Mouse (Mus musculus) hindbrain, embryonic 12.5 days (tissue): Measurements from ENCODE around the gene Zbed4. TPM values are rescaled to one million over a fixed set of nuclear protein-coding genes. Genes with fewer than 3 reads are reported as not detected.
A peak's percentile ranks its signal among the peaks of the same experiment; 100 is the strongest.
"Not testable (repeated sequence)": the region's sequence is repeated elsewhere in the genome, so short reads cannot be mapped to it uniquely, and the experiment has no call there.

ENCODE experiments used
- ATAC-seq: fragments of 200-750 bp; cut with Nextera tagmentation; 2 replicates; pipeline ENCODE4 v1.8.0; 2017; ENCODE audit warnings: moderate TSS enrichment; ENCODE audit not compliant: low FRiP score
- H3K27ac ChIP-seq: fragments of 300-500 bp; sonication (generic); 2 replicates; pipeline ENCODE4 v1.5.1; 2016; ENCODE audit warnings: mild to moderate bottlenecking
- H3K27me3 ChIP-seq: fragments of 300-500 bp; sonication (generic); 2 replicates; pipeline ENCODE4 v1.6.1; 2016; ENCODE audit warnings: mild to moderate bottlenecking
- H3K36me3 ChIP-seq: fragments of 300-500 bp; sonication (generic); 2 replicates; pipeline ENCODE4 v1.6.1; 2016; ENCODE audit warnings: mild to moderate bottlenecking
- H3K4me1 ChIP-seq: fragments of 300-500 bp; sonication (generic); 2 replicates; pipeline ENCODE4 v1.6.1; 2016
- H3K4me2 ChIP-seq: fragments of 300-500 bp; sonication (generic); replicated peaks from 2 replicates; pipeline ENCODE4 v1.6.1; 2016; ENCODE audit warnings: mild to moderate bottlenecking
- H3K4me3 ChIP-seq: fragments of 300-500 bp; sonication (generic); 2 replicates; pipeline ENCODE4 v1.5.1; 2016; ENCODE audit warnings: mild to moderate bottlenecking
- H3K9ac ChIP-seq: fragments of 300-500 bp; sonication (generic); 2 replicates; pipeline ENCODE4 v1.6.1; 2016; ENCODE audit warnings: mild to moderate bottlenecking, moderate library complexity
- H3K9me3 ChIP-seq: fragments of 300-500 bp; sonication (generic); replicated peaks from 2 replicates; pipeline ENCODE4 v1.6.1; 2016; ENCODE audit warnings: mild to moderate bottlenecking
- WGBS: fragments of 180-500 bp; shearing (Covaris S2); methylation state at CpG from one replicate; pipeline ENCODE4 v1.1.7; 2016; 5-methylcytosine and 5-hydroxymethylcytosine counted together
- polyA plus RNA-seq: library from polyadenylated mRNA; unstranded; fragments of >200 nt; fragmentation: Nextera tagmentation; extraction: Ambion mirVana; gene quantifications from 2 replicates; pipeline ENCODE4 v1.2.1, GENCODE M21; 2016

Zbed4 gene
- polyA plus RNA-seq, 1 experiment from 2014 or later, result 37.3 TPM

GRCm38 (mm10) chr15:88745347-88745746 lies 6.1 kb upstream of the Zbed4 start:
- peaks cover 5% of the 10 kb centered on the region; the same call in 1 of the 2 replicates for H3K4me1 ChIP-seq
- WGBS, result 97% methylated on average over 3 of the region's 3 CpGs
- no peak overlapping the region for H3K9ac ChIP-seq
- no peaks in the 10 kb centered on the region for H3K9me3 ChIP-seq
- H3K4me3 ChIP-seq, result no peak overlapping the region
- no peaks in the 10 kb centered on the region for H3K36me3 ChIP-seq
- no peaks in the 10 kb centered on the region for H3K27me3 ChIP-seq
- ATAC-seq, result no peak
- no peak overlapping the region for H3K4me2 ChIP-seq
- H3K27ac ChIP-seq, result no peak overlapping the region

- Histone ChIP-seq H3K27ac (no peak overlapping the region), H3K4me1 (peaks cover 11% of the 10 kb centered on the region), H3K4me3 (no peak overlapping the region), H3K4me2 (no peak overlapping the region), H3K9me3 (no peaks in the 10 kb centered on the region), H3K36me3 (no peaks in the 10 kb centered on the region), H3K27me3 (no peaks in the 10 kb centered on the region), H3K9ac (no peak overlapping the region)
- no peak for ATAC-seq
- 55% methylated on average over 3 of the region's 3 CpGs for WGBS
Observed at GRCm38 (mm10) chr15:88745926-88746325, 5.5 kb upstream of the Zbed4 start.

- 88% methylated on average over 8 of the region's 8 CpGs for WGBS
- H3K27ac ChIP-seq, H3K9me3 ChIP-seq, H3K9ac ChIP-seq, H3K27me3 ChIP-seq, H3K4me2 ChIP-seq, H3K36me3 ChIP-seq, ATAC-seq, H3K4me3 ChIP-seq: not testable (repeated sequence)
- H3K4me1 ChIP-seq, result peaks cover 20% of the 10 kb centered on the region
Observed at GRCm38 (mm10) chr15:88749617-88750016, 1.8 kb upstream of the Zbed4 start.

- 94% methylated on average over 10 of the region's 10 CpGs for WGBS
- H3K9me3 ChIP-seq, result no peaks in the 10 kb centered on the region
Observed at GRCm38 (mm10) chr15:88750032-88750431, 1.4 kb upstream of the Zbed4 start.

GRCm38 (mm10) chr15:88750677-88751563 lies 540 bp upstream of the Zbed4 start:
- peaks cover 23% of the 10 kb centered on the region for H3K4me1 ChIP-seq
- peak; percentile 98 for ATAC-seq
- WGBS, result 7% methylated on average over 54 of the region's 54 CpGs

More at GRCm38 (mm10) chr15:88750032-88750431, 1.4 kb upstream of the Zbed4 start:
- H3K4me1 ChIP-seq, result peaks cover 20% of the 10 kb centered on the region
- no peak overlapping the region for H3K9ac ChIP-seq
- no peaks in the 10 kb centered on the region for H3K27me3 ChIP-seq
- H3K36me3 ChIP-seq, result peaks cover 2% of the 10 kb centered on the region; the same call in 1 of the 2 replicates
- no peak for ATAC-seq
- no peak overlapping the region for H3K4me2 ChIP-seq
- no peak overlapping the region for H3K4me3 ChIP-seq
- H3K27ac ChIP-seq, result no peak overlapping the region

GRCm38 (mm10) chr15:88752403-88752733 lies 908 bp downstream of the Zbed4 start:
- H3K36me3 ChIP-seq, result peaks cover 21% of the 10 kb centered on the region
- peak overlapping the region; percentile 96 for H3K9ac ChIP-seq
- peaks cover 23% of the 10 kb centered on the region for H3K4me1 ChIP-seq
- H3K27me3 ChIP-seq, result no peaks in the 10 kb centered on the region
- H3K4me2 ChIP-seq, result peak overlapping the region; percentile 77
- WGBS, result 2% methylated on average over 8 of the region's 8 CpGs
- peak overlapping the region; percentile 96 for H3K27ac ChIP-seq
- H3K4me3 ChIP-seq, result peak overlapping the region; percentile 95
- ATAC-seq, result no peak
- H3K9me3 ChIP-seq, result no peaks in the 10 kb centered on the region

More at GRCm38 (mm10) chr15:88750677-88751563, 540 bp upstream of the Zbed4 start:
- H3K27ac ChIP-seq, result peak overlapping the region; percentile 90
- peaks cover 11% of the 10 kb centered on the region for H3K36me3 ChIP-seq
- no peaks in the 10 kb centered on the region for H3K27me3 ChIP-seq
- peak overlapping the region; percentile 95 for H3K4me3 ChIP-seq
- H3K4me2 ChIP-seq, result peak overlapping the region; percentile 77
- H3K9me3 ChIP-seq, result no peaks in the 10 kb centered on the region
- H3K9ac ChIP-seq, result peak overlapping the region; percentile 70

- 89% methylated on average over 2 of the region's 2 CpGs for WGBS
- Histone ChIP-seq H3K9me3 (no peaks in the 10 kb centered on the region), H3K4me1 (peaks cover 23% of the 10 kb centered on the region), H3K27ac (no peak overlapping the region), H3K4me3 (no peak overlapping the region), H3K4me2 (no peak overlapping the region), H3K9ac (no peak overlapping the region), H3K36me3 (peaks cover 42% of the 10 kb centered on the region), H3K27me3 (no peaks in the 10 kb centered on the region)
- ATAC-seq, result no peak
Observed at GRCm38 (mm10) chr15:88754896-88755295, 3.4 kb downstream of the Zbed4 start.

- Histone ChIP-seq H3K27ac (no peak overlapping the region), H3K9ac (no peak overlapping the region), H3K9me3 (no peaks in the 10 kb centered on the region), H3K4me3 (no peak overlapping the region), H3K27me3 (no peaks in the 10 kb centered on the region), H3K4me2 (no peak overlapping the region), H3K4me1 (peaks cover 19% of the 10 kb centered on the region), H3K36me3 (peaks cover 49% of the 10 kb centered on the region)
- WGBS, result 97% methylated on average over 18 of the region's 18 CpGs
- no peak for ATAC-seq
Observed at GRCm38 (mm10) chr15:88755761-88756160, 4.3 kb downstream of the Zbed4 start.

- H3K27ac ChIP-seq, result no peak overlapping the region
- no peak overlapping the region for H3K4me3 ChIP-seq
- no peaks in the 10 kb centered on the region for H3K27me3 ChIP-seq
- H3K4me1 ChIP-seq, result peaks cover 14% of the 10 kb centered on the region
- ATAC-seq, result no peak
- H3K36me3 ChIP-seq, result peaks cover 68% of the 10 kb centered on the region
- H3K9ac ChIP-seq, result no peak overlapping the region
- H3K4me2 ChIP-seq, result no peak overlapping the region
- 87% methylated on average over 3 of the region's 3 CpGs for WGBS
- H3K9me3 ChIP-seq, result no peaks in the 10 kb centered on the region
Observed at GRCm38 (mm10) chr15:88758061-88758460, 6.6 kb downstream of the Zbed4 start.

GRCm38 (mm10) chr15:88761551-88761950 lies 10.1 kb downstream of the Zbed4 start:
- ATAC-seq, result no peak
- H3K36me3 ChIP-seq, result peaks cover 69% of the 10 kb centered on the region
- H3K4me2 ChIP-seq, result no peak overlapping the region
- WGBS, result 91% methylated on average over 4 of the region's 4 CpGs
- H3K4me3 ChIP-seq, result no peak overlapping the region
- H3K4me1 ChIP-seq, result no peaks in the 10 kb centered on the region
- no peaks in the 10 kb centered on the region for H3K9me3 ChIP-seq
- H3K27me3 ChIP-seq, result no peaks in the 10 kb centered on the region
- H3K9ac ChIP-seq, result no peak overlapping the region
- no peak overlapping the region for H3K27ac ChIP-seq

- not testable (repeated sequence) for H3K27ac ChIP-seq, H3K27me3 ChIP-seq, ATAC-seq, H3K9me3 ChIP-seq, H3K4me3 ChIP-seq, H3K4me1 ChIP-seq, H3K4me2 ChIP-seq, H3K9ac ChIP-seq
- 98% methylated on average over 2 of the region's 2 CpGs for WGBS
- H3K36me3 ChIP-seq, result peaks cover 47% of the 10 kb centered on the region
Observed at GRCm38 (mm10) chr15:88766139-88766538, 14.7 kb downstream of the Zbed4 start.

- H3K4me2 ChIP-seq, result no peak overlapping the region
- WGBS, result 91% methylated on average over 1 of the region's 1 CpGs
- peaks cover 3% of the 10 kb centered on the region; the same call in 1 of the 2 replicates for H3K9me3 ChIP-seq
- H3K27me3 ChIP-seq, result no peaks in the 10 kb centered on the region
- H3K9ac ChIP-seq, result no peak overlapping the region
- H3K27ac ChIP-seq, result no peak overlapping the region
- H3K4me3 ChIP-seq, result no peak overlapping the region
- no peaks in the 10 kb centered on the region for H3K4me1 ChIP-seq
- no peak for ATAC-seq
- H3K36me3 ChIP-seq, result peaks cover 43% of the 10 kb centered on the region
Observed at GRCm38 (mm10) chr15:88768537-88768936, 17.1 kb downstream of the Zbed4 start.

- not testable (repeated sequence) for H3K4me2 ChIP-seq, H3K9ac ChIP-seq, H3K9me3 ChIP-seq, H3K27me3 ChIP-seq, H3K27ac ChIP-seq, H3K4me3 ChIP-seq, ATAC-seq, H3K4me1 ChIP-seq
- whole genome bisulfite sequencing, result 93% methylated on average over 5 of the region's 5 CpGs
- H3K36me3 ChIP-seq, result peaks cover 37% of the 10 kb centered on the region
Observed at GRCm38 (mm10) chr15:88774630-88775029, 23.2 kb downstream of the Zbed4 start.
